Mouse (Mus musculus) liver, embryonic 11.5 days (tissue): ENCODE measurements around the gene Thsd4. TPM values are rescaled to one million over a fixed set of nuclear protein-coding genes. Genes with fewer than 3 reads are reported as not detected.

ENCODE experiments used
- ATAC-seq: fragments of 200-750 bp; cut with Nextera tagmentation; replicated peaks from 2 replicates; pipeline ENCODE4 v1.8.0; 2017; ENCODE audit warnings: moderate number of reproducible peaks, mild to moderate bottlenecking, moderate TSS enrichment, moderate library complexity; ENCODE audit not compliant: low FRiP score
- DNase-seq: peaks from one replicate; pipeline ENCODE4 v3.0.0-alpha.2; 2017; ENCODE audit warnings: low spot score
- H3K27ac ChIP-seq: fragments of 300-500 bp; sonication (generic); 2 replicates; pipeline ENCODE4 v1.5.1; 2014; ENCODE audit warnings: mild to moderate bottlenecking, low read depth, low read length, control low read depth
- H3K27me3 ChIP-seq: fragments of 300-500 bp; sonication (generic); replicated peaks from 2 replicates; pipeline ENCODE4 v1.6.1; 2014; ENCODE audit warnings: low read length, mixed read lengths; ENCODE audit not compliant: control insufficient read depth, insufficient read depth
- H3K36me3 ChIP-seq: fragments of 300-500 bp; sonication (generic); 2 replicates; pipeline ENCODE4 v1.6.1; 2014; ENCODE audit warnings: mild to moderate bottlenecking, low read length, moderate library complexity, mixed read lengths; ENCODE audit not compliant: control insufficient read depth, insufficient read depth
- H3K4me1 ChIP-seq: fragments of 300-500 bp; sonication (generic); replicated peaks from 2 replicates; pipeline ENCODE4 v1.6.1; 2014; ENCODE audit warnings: low read length, mixed read lengths; ENCODE audit not compliant: control insufficient read depth, insufficient read depth
- H3K4me2 ChIP-seq: fragments of 300-500 bp; sonication (generic); 2 replicates; pipeline ENCODE4 v1.6.1; 2014; ENCODE audit warnings: mild to moderate bottlenecking, control low read depth, moderate library complexity
- H3K4me3 ChIP-seq: fragments of 300-500 bp; sonication (generic); 2 replicates; pipeline ENCODE4 v1.5.1; 2014; ENCODE audit warnings: low read depth, low read length, control low read depth
- H3K9ac ChIP-seq: fragments of 300-500 bp; sonication (generic); 2 replicates; pipeline ENCODE4 v1.6.1; 2014; ENCODE audit warnings: low read depth, low read length, control low read depth
- H3K9me3 ChIP-seq: fragments of 300-500 bp; sonication (generic); 2 replicates; pipeline ENCODE4 v1.6.1; 2016; ENCODE audit warnings: low read length, inconsistent platforms, mixed read lengths; ENCODE audit not compliant: control insufficient read depth
- WGBS: fragments of 180-500 bp; shearing (Covaris S2); extraction: QIAGEN DNeasy Blood & Tissue Kit; methylation state at CpG from one replicate; pipeline ENCODE4 v1.1.7; 2014; 5-methylcytosine and 5-hydroxymethylcytosine counted together
- polyA plus RNA-seq: library from polyadenylated mRNA; unstranded; fragments of >200 nt; fragmentation: Nextera tagmentation; extraction: Ambion mirVana; gene quantifications from 2 replicates; pipeline ENCODE4 v1.2.1, GENCODE M21; 2014

The Thsd4 gene
- polyA plus RNA-seq, 1 experiment from 2014 or later: 6.8 TPM

DNA sequence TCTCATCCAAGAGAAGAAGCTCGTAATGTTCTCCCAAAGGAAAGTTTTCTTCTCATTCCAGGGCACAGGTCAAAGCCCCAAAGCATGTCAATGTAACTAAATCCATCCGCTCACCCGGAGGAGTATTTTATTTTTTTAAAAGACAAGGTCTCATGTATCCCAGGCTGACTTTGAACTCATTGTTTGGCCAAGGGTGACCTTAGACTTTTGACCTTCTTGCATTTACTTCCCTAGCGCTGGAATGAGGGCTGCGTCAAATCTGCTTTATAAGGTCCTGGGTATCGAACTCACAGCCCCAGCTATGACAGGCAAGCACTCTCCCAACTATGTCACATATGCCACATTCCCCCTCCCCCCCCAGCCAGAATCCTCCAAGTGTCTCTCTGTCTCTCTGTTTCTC lies 137.1 kb downstream of the Thsd4 start:
- H3K36me3 ChIP-seq: no peaks in the 10 kb centered on the region
- DNase-seq: no peak
- H3K9me3 ChIP-seq: no peaks in the 10 kb centered on the region
- 69% methylated on average over 6 of the region's 6 CpGs for WGBS
- H3K9ac ChIP-seq: no peak overlapping the region
- no peak overlapping the region for H3K27ac ChIP-seq
- H3K27me3 ChIP-seq: no peaks in the 10 kb centered on the region
- H3K4me2 ChIP-seq: no peak overlapping the region
- no peak for ATAC-seq
- H3K4me1 ChIP-seq: no peaks in the 10 kb centered on the region
- no peak overlapping the region for H3K4me3 ChIP-seq

DNA sequence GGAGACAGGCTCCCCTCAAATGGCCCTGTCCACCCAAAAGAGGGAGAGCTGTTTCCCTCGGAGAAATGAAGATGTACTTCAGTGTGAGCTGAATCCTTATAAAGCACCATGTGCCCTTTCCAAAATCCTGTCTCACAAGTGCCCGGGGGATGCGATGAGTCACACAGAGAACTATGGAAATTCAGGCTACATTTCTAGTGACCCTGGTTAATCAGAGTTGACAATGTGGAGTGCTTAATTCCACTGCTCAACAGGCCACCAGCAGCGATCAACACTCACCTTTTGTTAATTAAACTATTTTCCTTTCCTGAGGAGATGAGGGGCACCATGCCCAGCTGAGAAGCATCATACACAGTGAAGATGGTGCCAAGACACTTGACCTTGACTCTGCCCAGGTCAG lies 138.9 kb downstream of the Thsd4 start:
- Histone ChIP-seq H3K9me3 (no peaks in the 10 kb centered on the region), H3K27ac (no peak overlapping the region), H3K36me3 (no peaks in the 10 kb centered on the region), H3K27me3 (no peaks in the 10 kb centered on the region), H3K4me1 (no peaks in the 10 kb centered on the region), H3K9ac (no peak overlapping the region), H3K4me2 (no peak overlapping the region), H3K4me3 (no peak overlapping the region)
- 78% methylated on average over 4 of the region's 4 CpGs for WGBS
- DNase-seq (no peak), ATAC-seq (no peak)

DNA sequence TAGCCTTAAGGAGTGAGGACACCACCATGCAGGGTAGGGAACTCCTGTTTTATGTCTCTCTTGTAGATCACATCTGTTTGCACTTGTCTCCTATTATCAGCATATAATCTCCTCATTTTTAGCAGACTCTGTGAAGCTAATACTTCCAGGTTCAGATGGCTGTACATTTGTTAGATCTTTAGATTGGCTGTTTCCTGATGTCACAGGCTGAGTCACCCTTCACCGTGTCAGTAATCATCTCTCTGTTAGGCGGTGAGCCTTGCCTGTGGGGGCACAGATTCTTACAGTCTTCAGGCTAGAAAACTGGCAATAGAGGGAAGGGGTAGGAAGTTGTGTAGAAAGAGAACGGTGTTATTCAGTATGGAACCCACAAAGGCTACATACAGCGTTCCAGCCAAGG lies 139.3 kb downstream of the Thsd4 start:
- H3K4me3 ChIP-seq: no peak overlapping the region
- H3K9me3 ChIP-seq: no peaks in the 10 kb centered on the region
- no peaks in the 10 kb centered on the region for H3K36me3 ChIP-seq
- no peaks in the 10 kb centered on the region for H3K4me1 ChIP-seq
- H3K27ac ChIP-seq: no peak overlapping the region
- 65% methylated on average over 4 of the region's 4 CpGs for WGBS
- H3K27me3 ChIP-seq: no peaks in the 10 kb centered on the region
- H3K4me2 ChIP-seq: no peak overlapping the region
- ATAC-seq (no peak), DNase-seq (no peak)
- H3K9ac ChIP-seq: no peak overlapping the region

DNA sequence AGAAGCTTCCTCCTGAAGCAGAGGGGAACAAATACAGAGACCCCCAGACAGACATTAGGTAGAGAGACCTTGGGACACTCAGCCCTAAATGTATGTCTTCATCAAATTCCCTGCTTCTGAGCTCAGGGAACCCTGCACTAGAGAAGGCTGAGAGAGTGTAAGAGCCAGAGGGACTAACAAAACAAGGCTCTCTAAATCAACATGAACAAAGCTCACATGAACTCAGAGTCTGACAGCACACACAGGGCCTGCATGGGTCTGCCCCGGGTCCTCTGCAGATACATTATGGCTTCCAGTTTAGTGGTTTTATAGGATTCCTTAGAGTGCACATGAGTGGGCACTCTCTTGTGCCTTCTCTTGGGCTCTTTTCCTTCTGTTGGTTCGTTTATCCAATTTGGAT lies 140.8 kb downstream of the Thsd4 start:
- ATAC-seq (no peak), DNase-seq (no peak)
- H3K9ac ChIP-seq: no peak overlapping the region
- no peak overlapping the region for H3K4me3 ChIP-seq
- H3K9me3 ChIP-seq: no peaks in the 10 kb centered on the region
- H3K36me3 ChIP-seq: no peaks in the 10 kb centered on the region
- no peak overlapping the region for H3K4me2 ChIP-seq
- H3K4me1 ChIP-seq: no peaks in the 10 kb centered on the region
- WGBS: 65% methylated on average over 2 of the region's 2 CpGs
- H3K27me3 ChIP-seq: no peaks in the 10 kb centered on the region
- no peak overlapping the region for H3K27ac ChIP-seq

DNA sequence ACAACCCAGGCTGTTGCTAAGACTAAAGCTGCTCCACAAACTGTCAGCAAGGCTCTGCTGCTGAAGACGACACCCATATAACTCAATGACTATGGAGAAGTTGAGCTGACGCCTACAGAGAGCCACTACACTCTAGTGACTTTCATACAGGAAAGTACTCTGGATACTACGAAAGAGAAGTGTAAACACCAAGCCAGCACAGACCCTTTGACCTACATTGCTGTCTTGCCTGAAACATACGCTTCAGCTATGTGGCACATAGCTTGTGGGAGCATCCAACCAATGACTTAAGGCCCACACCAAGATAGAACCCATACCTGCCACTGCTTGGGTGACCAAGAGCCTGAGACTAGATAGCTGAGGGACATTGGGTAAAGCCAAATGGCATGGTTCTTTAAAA lies 141.3 kb downstream of the Thsd4 start:
- Histone ChIP-seq H3K27me3 (no peaks in the 10 kb centered on the region), H3K4me2 (no peak overlapping the region), H3K9me3 (no peaks in the 10 kb centered on the region), H3K4me1 (no peaks in the 10 kb centered on the region), H3K27ac (no peak overlapping the region), H3K36me3 (no peaks in the 10 kb centered on the region), H3K9ac (no peak overlapping the region), H3K4me3 (no peak overlapping the region)
- no peak for DNase-seq
- ATAC-seq: no peak
- 77% methylated on average over 4 of the region's 4 CpGs for WGBS

DNA sequence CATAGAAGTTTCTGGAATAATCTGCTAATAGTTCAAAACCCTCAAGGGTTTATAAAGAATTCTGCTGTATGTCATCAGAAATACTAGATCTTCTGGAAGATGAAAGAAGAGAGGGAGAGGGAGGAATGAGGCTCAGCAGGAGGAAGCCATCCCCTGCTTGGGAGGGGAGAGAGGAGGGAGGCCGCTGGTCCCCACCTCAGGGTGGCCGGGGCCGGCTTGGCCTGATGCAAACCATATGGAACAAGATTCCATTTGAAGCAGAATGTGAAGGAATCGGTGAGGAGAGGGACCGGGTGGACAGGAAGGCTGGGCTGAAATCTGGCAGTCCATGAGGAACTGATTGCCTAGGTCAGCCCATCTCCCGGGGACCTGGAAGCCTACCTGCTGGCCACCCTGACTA lies 143.6 kb downstream of the Thsd4 start:
- H3K4me3 ChIP-seq: no peak overlapping the region
- H3K4me2 ChIP-seq: no peak overlapping the region
- no peak overlapping the region for H3K27ac ChIP-seq
- H3K36me3 ChIP-seq: no peaks in the 10 kb centered on the region
- no peaks in the 10 kb centered on the region for H3K27me3 ChIP-seq
- no peaks in the 10 kb centered on the region for H3K4me1 ChIP-seq
- H3K9ac ChIP-seq: no peak overlapping the region
- WGBS: 75% methylated on average over 6 of the region's 6 CpGs
- H3K9me3 ChIP-seq: no peaks in the 10 kb centered on the region
- ATAC-seq (no peak), DNase-seq (no peak)

DNA sequence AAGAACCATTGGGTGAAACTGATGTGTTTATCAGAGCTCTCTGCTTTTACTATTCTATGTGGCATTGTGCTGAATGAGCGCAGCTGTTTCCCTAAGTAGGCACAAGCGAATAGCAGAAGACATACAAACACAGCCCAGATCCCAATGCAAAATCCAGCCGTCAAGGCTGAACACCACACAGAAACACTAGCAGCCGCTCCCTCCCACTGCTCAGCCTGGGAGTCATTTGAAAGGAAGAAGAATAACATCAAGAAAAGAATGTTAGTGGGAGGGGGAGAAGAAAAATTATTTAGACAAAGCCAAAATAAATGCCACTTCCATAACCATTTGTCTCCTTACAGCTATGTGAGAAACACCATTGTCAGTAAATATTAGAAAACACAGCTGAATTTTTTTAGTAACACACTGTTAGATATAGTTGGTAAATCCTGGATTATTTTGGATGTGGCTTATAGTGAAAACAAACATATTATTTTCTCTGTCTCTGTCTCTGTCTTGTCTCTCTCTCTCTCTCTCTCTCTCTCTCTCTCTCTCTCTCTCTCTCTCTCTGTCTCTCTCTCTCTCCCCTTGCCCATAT lies 148.6 kb downstream of the Thsd4 start:
- no peaks in the 10 kb centered on the region for H3K27me3 ChIP-seq
- ATAC-seq (no peak), DNase-seq (no peak)
- WGBS: 71% methylated on average over 4 of the region's 4 CpGs
- no peak overlapping the region for H3K27ac ChIP-seq
- H3K4me1 ChIP-seq: peaks cover 3% of the 10 kb centered on the region; the same call in 1 of the 2 replicates
- no peak overlapping the region for H3K4me2 ChIP-seq
- no peak overlapping the region for H3K9ac ChIP-seq
- no peak overlapping the region for H3K4me3 ChIP-seq
- no peaks in the 10 kb centered on the region for H3K9me3 ChIP-seq
- no peaks in the 10 kb centered on the region for H3K36me3 ChIP-seq

DNA sequence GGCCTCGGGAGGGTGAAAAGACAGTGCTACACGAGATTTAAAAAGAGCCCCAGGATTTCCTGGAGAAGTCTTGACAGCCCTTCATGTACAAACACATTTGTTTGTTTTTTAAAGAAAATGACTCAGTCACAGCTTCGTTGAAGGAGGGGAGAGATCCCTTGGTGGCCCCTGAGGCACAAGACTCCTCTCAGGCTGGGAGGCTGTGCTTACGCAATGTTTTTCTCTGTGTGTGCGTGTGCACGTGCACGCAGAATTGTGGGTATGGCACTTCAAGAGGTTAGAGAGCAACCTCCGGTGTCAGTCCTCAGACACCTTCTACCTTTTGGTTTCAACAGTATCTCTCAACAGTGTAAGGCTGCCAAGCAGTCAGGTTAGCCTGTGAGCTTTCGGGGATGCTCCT lies 153.3 kb downstream of the Thsd4 start:
- H3K36me3 ChIP-seq: no peaks in the 10 kb centered on the region
- H3K4me2 ChIP-seq: no peak overlapping the region
- DNase-seq (no peak), ATAC-seq (no peak)
- H3K4me1 ChIP-seq: peaks cover 14% of the 10 kb centered on the region; the same call in 1 of the 2 replicates
- H3K9me3 ChIP-seq: no peaks in the 10 kb centered on the region
- H3K4me3 ChIP-seq: no peak overlapping the region
- no peaks in the 10 kb centered on the region for H3K27me3 ChIP-seq
- H3K9ac ChIP-seq: no peak overlapping the region
- 66% methylated on average over 9 of the region's 9 CpGs for WGBS
- no peak overlapping the region for H3K27ac ChIP-seq

DNA sequence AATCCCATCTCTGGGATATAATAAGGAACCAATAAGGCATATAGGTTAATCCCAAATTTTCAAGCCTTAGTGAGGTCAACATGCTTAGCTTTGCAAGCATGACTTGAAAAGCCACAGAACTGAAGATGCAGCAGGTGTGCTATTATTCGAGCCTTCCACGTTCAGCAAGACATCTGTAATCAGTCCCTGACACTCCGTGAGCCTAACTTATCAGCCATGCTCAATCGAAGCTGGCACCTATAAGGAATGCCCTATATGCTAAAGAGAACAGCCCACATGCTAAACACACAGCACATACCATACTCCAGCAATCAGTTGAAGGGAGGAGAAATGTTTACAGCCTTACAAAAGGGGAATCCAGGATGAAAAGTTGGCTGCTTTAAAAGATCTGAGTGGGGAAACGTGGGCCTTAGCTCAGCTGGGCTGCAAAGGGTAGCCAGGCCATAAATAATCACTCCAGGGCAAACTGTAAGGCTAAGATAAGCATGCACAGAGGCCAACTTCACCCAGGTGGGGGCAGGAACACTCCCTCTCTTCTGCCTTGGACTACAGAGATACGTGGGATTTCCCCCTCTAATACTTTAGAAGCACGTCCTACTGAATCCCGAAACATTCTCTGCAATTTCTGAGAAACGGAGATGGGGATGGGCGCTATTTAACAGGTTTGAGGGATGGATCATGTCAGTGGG lies 154.1 kb downstream of the Thsd4 start:
- DNase-seq (no peak), ATAC-seq (peak; percentile 94)
- no peak overlapping the region for H3K27ac ChIP-seq
- H3K4me2 ChIP-seq: no peak overlapping the region
- no peaks in the 10 kb centered on the region for H3K9me3 ChIP-seq
- no peak overlapping the region for H3K9ac ChIP-seq
- no peak overlapping the region for H3K4me3 ChIP-seq
- H3K4me1 ChIP-seq: peaks cover 14% of the 10 kb centered on the region; the same call in 1 of the 2 replicates
- no peaks in the 10 kb centered on the region for H3K27me3 ChIP-seq
- no peaks in the 10 kb centered on the region for H3K36me3 ChIP-seq
- WGBS: 37% methylated on average over 10 of the region's 10 CpGs
